Mouse (Mus musculus) kidney, embryonic 14.5 days (tissue): ENCODE results near the gene Pabpn1l. TPM values are rescaled to one million over a fixed set of nuclear protein-coding genes. Genes with fewer than 3 reads are reported as not detected.

Source experiments
- ATAC-seq: fragments of 200-750 bp; cut with Nextera tagmentation; 2 replicates; pipeline ENCODE4 v1.8.0; 2017; ENCODE audit warnings: moderate number of reproducible peaks, mild to moderate bottlenecking, moderate TSS enrichment, moderate library complexity; ENCODE audit not compliant: low FRiP score, low TSS enrichment
- H3K27ac ChIP-seq: fragments of 300-500 bp; sonication (generic); 2 replicates; pipeline ENCODE4 v1.5.1; 2014; ENCODE audit warnings: low read depth, mild to moderate bottlenecking, low read length, moderate library complexity, mixed read lengths
- H3K27me3 ChIP-seq: fragments of 300-500 bp; sonication (generic); 2 replicates; pipeline ENCODE4 v1.6.1; 2014; ENCODE audit warnings: mild to moderate bottlenecking, low read length; ENCODE audit not compliant: control insufficient read depth, insufficient read depth
- H3K36me3 ChIP-seq: fragments of 300-500 bp; sonication (generic); 2 replicates; pipeline ENCODE4 v1.6.1; 2014; ENCODE audit warnings: low read length, mixed read lengths; ENCODE audit not compliant: control insufficient read depth, insufficient read depth
- H3K4me1 ChIP-seq: fragments of 300-500 bp; sonication (generic); 2 replicates; pipeline ENCODE4 v1.6.1; 2014; ENCODE audit warnings: low read length, mixed read lengths; ENCODE audit not compliant: control insufficient read depth, insufficient read depth
- H3K4me2 ChIP-seq: fragments of 300-500 bp; sonication (generic); replicated peaks from 2 replicates; pipeline ENCODE4 v1.6.1; 2014; ENCODE audit warnings: low read depth, mild to moderate bottlenecking, low read length
- H3K4me3 ChIP-seq: fragments of 300-500 bp; sonication (generic); 2 replicates; pipeline ENCODE4 v1.5.1; 2014; ENCODE audit warnings: mild to moderate bottlenecking, low read length
- H3K9ac ChIP-seq: fragments of 300-500 bp; sonication (generic); 2 replicates; pipeline ENCODE4 v1.6.1; 2014; ENCODE audit warnings: low read depth, mild to moderate bottlenecking, low read length, moderate library complexity
- H3K9me3 ChIP-seq: fragments of 300-500 bp; sonication (generic); 2 replicates; pipeline ENCODE4 v1.6.1; 2016; ENCODE audit warnings: low read length; ENCODE audit not compliant: control insufficient read depth
- WGBS: fragments of 180-500 bp; shearing (Covaris S2); extraction: QIAGEN DNeasy Blood & Tissue Kit; methylation state at CpG from one replicate; pipeline ENCODE4 v1.1.7; 2014; 5-methylcytosine and 5-hydroxymethylcytosine counted together
- polyA plus RNA-seq: library from polyadenylated mRNA; unstranded; fragments of >200 nt; fragmentation: Nextera tagmentation; extraction: Ambion mirVana; gene quantifications from 2 replicates; pipeline ENCODE4 v1.2.1, GENCODE M21; 2014

The Pabpn1l gene
- polyA plus RNA-seq, 1 experiment from 2014 or later, result not detected

DNA sequence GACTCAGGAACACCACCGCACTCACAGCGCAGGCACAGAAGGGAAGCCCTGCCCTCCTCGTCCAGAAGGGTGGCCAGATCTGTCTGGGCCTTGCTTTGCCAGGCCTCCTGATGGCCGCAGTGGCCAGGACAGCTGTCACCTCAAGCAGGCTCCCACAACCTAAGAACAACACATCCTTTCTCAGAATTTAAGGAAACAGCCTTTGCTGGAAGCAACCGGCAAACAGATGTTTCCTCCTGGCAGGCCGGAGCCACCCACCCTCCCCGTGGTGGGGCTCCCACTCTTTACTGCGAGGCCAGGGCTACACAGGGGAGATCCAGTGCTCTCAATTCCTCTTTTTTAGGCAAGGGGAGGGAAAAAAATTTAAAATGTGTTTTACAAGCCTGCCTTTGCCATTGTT is 42.7 kb upstream of the Pabpn1l start:
- H3K36me3 ChIP-seq, result no peaks in the 10 kb centered on the region
- no peaks in the 10 kb centered on the region for H3K9me3 ChIP-seq
- H3K27ac ChIP-seq, result peak overlapping the region; percentile 48; the same call in 1 of the 2 replicates
- peaks cover 44% of the 10 kb centered on the region for H3K4me1 ChIP-seq
- H3K4me2 ChIP-seq, result no peak overlapping the region
- H3K4me3 ChIP-seq, result no peak overlapping the region
- 37% methylated on average over 8 of the region's 8 CpGs for WGBS
- ATAC-seq, result no peak
- H3K27me3 ChIP-seq, result peaks cover under 1% of the 10 kb centered on the region; the same call in 1 of the 2 replicates
- H3K9ac ChIP-seq, result no peak overlapping the region

DNA sequence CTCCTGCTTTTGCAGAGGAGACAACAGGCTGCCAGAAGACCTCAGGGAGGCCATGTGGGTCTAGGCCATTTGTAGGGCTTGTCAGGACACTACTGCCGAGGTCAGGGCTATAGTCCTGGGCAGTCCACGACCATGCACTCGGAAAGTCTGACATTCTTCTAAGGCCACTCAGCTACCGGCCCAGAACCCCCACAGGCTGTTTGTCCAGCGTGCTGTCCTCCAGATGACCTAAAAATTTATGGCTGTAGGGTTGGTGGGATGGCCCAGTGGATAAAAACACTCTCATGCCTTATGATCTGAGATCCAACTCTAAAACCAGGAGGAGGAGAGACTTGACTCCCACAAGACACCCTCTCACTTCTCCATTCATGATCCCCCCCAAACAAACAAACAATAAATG is 41.1 kb upstream of the Pabpn1l start:
- Histone ChIP-seq H3K4me1 (peaks cover 44% of the 10 kb centered on the region), H3K27me3 (no peaks in the 10 kb centered on the region; the same call in 1 of the 2 replicates), H3K36me3 (no peaks in the 10 kb centered on the region), H3K27ac (no peak overlapping the region; the same call in 1 of the 2 replicates), H3K9ac (no peak overlapping the region), H3K4me2 (no peak overlapping the region), H3K4me3 (no peak overlapping the region), H3K9me3 (no peaks in the 10 kb centered on the region)
- no peak for ATAC-seq
- 27% methylated on average over 5 of the region's 5 CpGs for WGBS

DNA sequence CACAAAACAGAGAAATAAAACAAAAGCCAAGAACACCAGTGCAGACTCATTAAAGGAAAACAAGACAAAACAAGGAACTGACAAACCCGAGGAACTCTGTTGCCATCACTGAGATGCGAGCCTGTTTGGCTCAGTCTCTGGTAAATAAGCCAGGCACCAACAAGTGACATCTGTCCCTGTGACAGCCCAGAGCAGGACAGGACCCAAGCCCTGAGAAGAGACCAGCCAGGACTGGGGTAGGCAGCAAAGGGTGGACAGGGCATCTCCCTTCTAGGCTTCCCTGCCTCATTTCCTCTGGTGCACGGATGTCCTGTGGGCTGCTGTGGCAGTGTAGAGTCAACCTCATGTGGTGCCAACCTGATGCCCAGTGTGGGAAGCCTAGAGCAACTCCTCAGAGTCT is 40.6 kb upstream of the Pabpn1l start:
- Histone ChIP-seq H3K27me3 (no peaks in the 10 kb centered on the region), H3K4me1 (peaks cover 47% of the 10 kb centered on the region), H3K4me3 (no peak overlapping the region), H3K4me2 (no peak overlapping the region), H3K9me3 (no peaks in the 10 kb centered on the region), H3K27ac (no peak overlapping the region), H3K36me3 (no peaks in the 10 kb centered on the region), H3K9ac (no peak overlapping the region)
- WGBS, result 81% methylated on average over 3 of the region's 3 CpGs
- no peak for ATAC-seq

DNA sequence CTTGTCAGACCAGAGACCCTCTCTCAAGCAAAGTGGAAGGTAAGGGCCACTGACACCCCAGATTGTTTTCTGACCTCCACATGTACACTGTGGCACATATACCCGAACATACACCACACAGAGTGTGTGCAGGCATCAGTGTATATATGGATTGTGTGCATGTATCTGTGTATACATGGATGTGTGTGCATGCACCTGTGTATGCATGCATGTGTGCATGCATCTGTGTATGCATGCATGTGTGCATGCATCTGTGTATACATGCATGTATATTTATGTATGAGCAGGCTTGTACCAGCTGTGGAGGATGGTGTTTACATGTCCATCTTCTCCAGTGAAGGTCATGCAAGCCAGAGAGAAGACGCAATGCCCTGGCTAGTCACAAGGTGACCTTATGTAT is 39.4 kb upstream of the Pabpn1l start:
- no peak for ATAC-seq
- H3K4me1 ChIP-seq, result peaks cover 42% of the 10 kb centered on the region
- no peak overlapping the region for H3K9ac ChIP-seq
- H3K4me3 ChIP-seq, result no peak overlapping the region
- WGBS, result 80% methylated on average over 2 of the region's 2 CpGs
- H3K27ac ChIP-seq, result no peak overlapping the region
- H3K27me3 ChIP-seq, result no peaks in the 10 kb centered on the region
- H3K36me3 ChIP-seq, result no peaks in the 10 kb centered on the region
- no peak overlapping the region for H3K4me2 ChIP-seq
- H3K9me3 ChIP-seq, result no peaks in the 10 kb centered on the region

DNA sequence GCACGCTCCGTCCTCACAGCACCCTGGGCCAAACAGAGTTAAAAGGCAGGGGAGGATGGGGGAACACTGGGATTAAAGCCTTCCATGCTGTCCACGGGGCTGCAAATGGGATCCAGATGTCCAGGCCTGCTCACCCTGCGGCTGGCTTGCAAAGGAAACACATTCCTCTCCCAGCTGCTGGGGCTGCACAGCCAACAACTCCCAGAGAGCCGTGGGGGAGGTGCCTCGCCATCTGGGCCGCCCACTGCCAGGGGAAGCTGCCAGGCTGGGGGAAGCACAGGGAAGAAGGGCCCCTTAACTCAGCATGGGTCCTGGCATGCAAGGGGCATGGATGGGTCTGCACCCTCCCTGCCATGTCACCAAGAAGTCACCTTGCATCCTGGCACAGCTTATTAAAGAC is 38.6 kb upstream of the Pabpn1l start:
- peak; percentile 67 for ATAC-seq
- 21% methylated on average over 7 of the region's 7 CpGs for WGBS
- Histone ChIP-seq H3K27me3 (no peaks in the 10 kb centered on the region), H3K4me1 (peaks cover 35% of the 10 kb centered on the region), H3K4me3 (no peak overlapping the region), H3K36me3 (no peaks in the 10 kb centered on the region), H3K27ac (peak overlapping the region; percentile 55; the same call in 1 of the 2 replicates), H3K9ac (no peak overlapping the region), H3K4me2 (no peak overlapping the region), H3K9me3 (no peaks in the 10 kb centered on the region)

DNA sequence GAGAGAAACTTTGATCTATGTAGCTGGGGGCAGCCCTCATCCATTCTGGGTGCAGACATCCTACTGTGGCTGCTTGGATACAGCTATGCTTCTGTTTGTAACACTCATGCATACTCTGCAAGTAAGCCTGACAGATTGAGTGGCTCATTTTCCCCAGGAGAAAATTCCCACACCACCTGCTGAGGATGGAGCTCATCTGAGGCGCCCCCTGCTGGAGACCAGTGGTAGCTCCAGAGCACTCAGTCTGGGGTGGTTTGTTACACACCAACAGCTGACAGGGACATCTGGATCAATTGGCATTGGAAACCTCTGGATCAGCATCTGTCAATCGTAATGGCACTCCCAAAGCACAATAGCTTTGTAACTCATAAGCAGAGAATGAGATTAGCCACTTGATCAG is 37.5 kb upstream of the Pabpn1l start:
- no peak overlapping the region for H3K27ac ChIP-seq

DNA sequence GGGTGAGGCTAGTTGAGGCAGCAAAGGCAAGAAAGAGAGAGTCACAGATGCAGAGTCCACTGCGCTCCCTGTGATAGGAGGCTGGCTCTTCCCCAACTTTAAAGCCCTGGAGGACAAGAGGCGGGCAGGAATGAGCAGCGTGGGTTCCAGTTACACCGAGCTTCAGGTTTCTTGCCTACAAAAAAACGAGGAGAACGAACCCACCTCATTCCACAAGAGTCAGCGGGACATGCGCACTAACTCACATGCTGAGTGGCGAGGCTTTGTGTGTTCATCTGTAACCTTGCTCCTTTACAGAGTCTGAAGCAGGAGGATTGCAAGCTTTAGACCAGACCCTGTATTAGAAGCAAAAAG is 36.2 kb upstream of the Pabpn1l start:
- Histone ChIP-seq H3K27me3 (no peaks in the 10 kb centered on the region), H3K4me3 (no peak overlapping the region), H3K36me3 (no peaks in the 10 kb centered on the region), H3K9ac (no peak overlapping the region), H3K27ac (no peak overlapping the region), H3K4me1 (peaks cover 39% of the 10 kb centered on the region), H3K9me3 (no peaks in the 10 kb centered on the region), H3K4me2 (no peak overlapping the region)
- WGBS, result 47% methylated on average over 9 of the region's 9 CpGs
- ATAC-seq, result no peak

More for the DNA sequence above, 37.5 kb upstream of the Pabpn1l start:
- 72% methylated on average over 2 of the region's 2 CpGs for WGBS
- H3K4me3 ChIP-seq, result no peak overlapping the region
- no peak overlapping the region for H3K9ac ChIP-seq
- H3K4me2 ChIP-seq, result no peak overlapping the region
- no peaks in the 10 kb centered on the region for H3K36me3 ChIP-seq
- H3K4me1 ChIP-seq, result peaks cover 37% of the 10 kb centered on the region
- no peak for ATAC-seq
- no peaks in the 10 kb centered on the region for H3K9me3 ChIP-seq
- no peaks in the 10 kb centered on the region for H3K27me3 ChIP-seq

DNA sequence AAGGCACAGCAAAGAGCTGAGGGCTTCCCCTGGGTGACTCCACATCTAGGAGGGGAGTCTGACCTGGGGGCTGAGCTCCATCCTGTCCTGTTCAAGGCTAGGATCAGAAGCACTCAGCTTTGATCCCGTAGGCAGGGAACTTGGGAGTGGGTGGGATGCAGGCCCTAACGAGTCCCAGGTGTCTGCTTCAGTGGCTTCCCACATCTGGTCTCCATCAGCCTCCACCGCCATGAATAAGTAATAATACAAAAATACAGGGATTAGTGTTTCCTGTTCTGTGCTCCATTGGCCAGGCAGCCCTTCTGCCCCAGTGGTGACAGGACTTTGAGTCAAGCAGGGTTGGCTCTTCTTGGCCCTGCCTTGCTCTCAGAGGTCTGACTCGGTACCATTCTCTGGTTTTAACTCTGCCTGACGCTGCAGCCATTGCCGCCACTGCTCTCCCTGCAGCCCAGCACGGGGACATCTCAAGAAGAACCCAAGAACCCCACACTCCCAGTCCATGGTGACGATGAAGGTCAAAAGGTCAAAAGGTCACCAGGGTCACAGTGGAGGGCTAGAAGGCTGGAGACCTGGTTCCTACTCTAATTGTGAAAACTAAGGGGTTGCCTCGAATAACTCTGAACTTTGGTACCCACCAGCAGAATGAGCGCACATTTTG is 35.7 kb upstream of the Pabpn1l start:
- Histone ChIP-seq H3K27me3 (no peaks in the 10 kb centered on the region), H3K9me3 (no peaks in the 10 kb centered on the region), H3K4me3 (no peak overlapping the region), H3K36me3 (no peaks in the 10 kb centered on the region), H3K9ac (no peak overlapping the region), H3K4me2 (no peak overlapping the region), H3K27ac (no peak overlapping the region), H3K4me1 (peaks cover 34% of the 10 kb centered on the region)
- 49% methylated on average over 10 of the region's 10 CpGs for WGBS
- ATAC-seq, result no peak

DNA sequence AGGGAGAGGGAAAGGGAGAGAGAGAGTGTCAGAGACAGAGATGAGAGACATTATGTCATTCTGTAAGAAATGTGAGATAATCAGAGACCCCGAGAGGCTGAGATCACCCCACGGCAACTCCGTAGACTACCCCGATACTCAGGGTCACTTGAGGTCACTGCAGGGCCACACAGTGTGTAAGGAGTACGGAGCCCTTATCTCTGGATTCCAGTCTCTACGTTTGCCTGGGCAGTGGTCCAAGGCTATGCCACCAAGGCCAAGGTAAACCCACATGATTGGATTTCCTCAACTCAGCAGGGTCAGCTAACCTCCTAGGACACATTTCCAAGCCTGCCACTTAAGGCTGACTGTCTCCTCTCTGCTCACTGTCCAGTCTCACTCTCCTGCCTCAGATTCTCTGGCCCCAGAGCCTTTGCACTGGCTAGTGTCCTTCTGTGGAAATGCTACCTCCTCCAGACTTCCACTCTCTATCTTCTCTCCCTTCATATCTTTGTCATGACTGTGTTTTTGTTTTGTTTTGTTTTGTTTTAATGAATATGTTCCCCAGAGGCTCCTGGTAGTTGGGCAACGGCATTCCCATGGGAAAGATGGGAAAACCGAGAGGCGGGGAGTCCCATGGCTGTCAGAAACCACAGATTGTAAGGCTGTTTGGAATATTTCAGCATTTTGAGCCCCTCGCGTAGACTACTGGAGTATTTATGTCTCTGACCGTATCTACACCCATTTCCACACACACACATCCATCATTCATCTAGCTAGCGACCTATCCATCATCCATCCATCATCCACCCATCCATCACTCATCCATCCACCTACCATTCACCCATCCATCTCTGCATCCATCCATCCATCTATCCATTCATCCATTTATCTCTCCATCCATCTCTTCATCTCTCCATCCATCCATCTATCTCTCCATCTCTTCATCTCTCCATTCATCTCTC is 33.8 kb upstream of the Pabpn1l start:
- no peak overlapping the region for H3K4me2 ChIP-seq
- no peaks in the 10 kb centered on the region for H3K36me3 ChIP-seq
- no peak overlapping the region for H3K9ac ChIP-seq
- peaks cover 28% of the 10 kb centered on the region for H3K4me1 ChIP-seq
- H3K27ac ChIP-seq, result no peak overlapping the region
- WGBS, result 79% methylated on average over 13 of the region's 13 CpGs
- no peaks in the 10 kb centered on the region for H3K27me3 ChIP-seq
- ATAC-seq, result no peak
- no peak overlapping the region for H3K4me3 ChIP-seq
- no peaks in the 10 kb centered on the region for H3K9me3 ChIP-seq
